Mouse (Mus musculus) liver, embryonic 14.5 days (tissue): Measurements from ENCODE around the gene Zfp617. TPM values are rescaled to one million over a fixed set of nuclear protein-coding genes. Genes with fewer than 3 reads are reported as not detected.
"Not testable (repeated sequence)": the region's sequence is repeated elsewhere in the genome, so short reads cannot be mapped to it uniquely, and the experiment has no call there.

ENCODE experiments used
- ATAC-seq: fragments of 200-750 bp; cut with Nextera tagmentation; 2 replicates; pipeline ENCODE4 v1.8.0; 2017; ENCODE audit warnings: moderate number of reproducible peaks, mild to moderate bottlenecking, moderate library complexity; ENCODE audit not compliant: insufficient read depth
- DNase-seq, 3 experiments: peaks; one replicate each; pipeline ENCODE4 v3.0.0-alpha.2; 2012 to 2013; ENCODE audit warnings: low read depth in 3 of 3, low spot score in 3 of 3
- H3K27ac ChIP-seq: fragments of 300-500 bp; sonication (generic); 2 replicates; pipeline ENCODE4 v1.5.1; 2014; ENCODE audit warnings: moderate library complexity, mild to moderate bottlenecking, control low read depth, inconsistent platforms
- H3K27me3 ChIP-seq: fragments of 300-500 bp; sonication (generic); 2 replicates; pipeline ENCODE4 v1.6.1; 2014; ENCODE audit warnings: mild to moderate bottlenecking, low read length, moderate library complexity; ENCODE audit not compliant: control insufficient read depth, insufficient read depth
- H3K36me3 ChIP-seq: fragments of 300-500 bp; sonication (generic); replicated peaks from 2 replicates; pipeline ENCODE4 v1.6.1; 2014; ENCODE audit warnings: low read depth; ENCODE audit not compliant: control insufficient read depth, insufficient read depth
- H3K4me1 ChIP-seq, 2 experiments: fragments of 200-500 bp in 1 of 2; fragments of 300-500 bp in 1 of 2; sonication (generic) in 1 of 2; replicated peaks; 2 replicates each; pipeline ENCODE4 v1.6.1; 2012 to 2014; ENCODE audit warnings: antibody characterized with exemption in 1 of 2, inconsistent platforms in 1 of 2, low read length in 1 of 2; ENCODE audit not compliant: control insufficient read depth in 2 of 2, insufficient read depth in 2 of 2
- H3K4me2 ChIP-seq: fragments of 300-500 bp; sonication (generic); 2 replicates; pipeline ENCODE4 v1.6.1; 2014; ENCODE audit warnings: low read depth, mild to moderate bottlenecking, control low read depth, moderate library complexity
- H3K4me3 ChIP-seq, 2 experiments: fragments of 200-500 bp in 1 of 2; fragments of 300-500 bp in 1 of 2; sonication (generic) in 1 of 2; 2 replicates each; pipeline ENCODE4 v1.5.1; 2012 to 2014; ENCODE audit warnings: low read depth in 2 of 2, low read length in 2 of 2, mild to moderate bottlenecking in 2 of 2, control low read depth in 1 of 2, inconsistent platforms in 1 of 2, moderate library complexity in 1 of 2; ENCODE audit not compliant: insufficient read depth in 1 of 2
- H3K9ac ChIP-seq: fragments of 300-500 bp; sonication (generic); replicated peaks from 2 replicates; pipeline ENCODE4 v1.6.1; 2014; ENCODE audit warnings: mild to moderate bottlenecking, control low read depth, moderate library complexity
- H3K9me3 ChIP-seq: fragments of 300-500 bp; sonication (generic); 2 replicates; pipeline ENCODE4 v1.6.1; 2016; ENCODE audit warnings: low read length, mixed read lengths; ENCODE audit not compliant: control insufficient read depth
- CTCF ChIP-seq: IDR thresholded peaks from 2 replicates; pipeline ENCODE4 v1.5.1; 2016; ENCODE audit warnings: antibody characterized with exemption, low read depth, control low read depth
- EP300 ChIP-seq: IDR thresholded peaks from 2 replicates; pipeline ENCODE4 v1.6.1; 2016; ENCODE audit warnings: antibody characterized with exemption, low read depth
- WGBS: fragments of 180-500 bp; shearing (Covaris S2); extraction: QIAGEN DNeasy Blood & Tissue Kit; methylation state at CpG from one replicate; pipeline ENCODE4 v1.1.7; 2014; ENCODE audit not compliant: insufficient replicate concordance; 5-methylcytosine and 5-hydroxymethylcytosine counted together
- polyA plus RNA-seq, 2 experiments: library from polyadenylated mRNA; depleted of rRNA in 1 of 2; stranded (reverse) in 1 of 2; unstranded in 1 of 2; fragments of >200 nt; fragmentation: Nextera tagmentation in 1 of 2; extraction: Ambion mirVana in 1 of 2; gene quantifications; 2 replicates each; pipeline versions ENCODE4 v1.2.1 to v1.2.3; 2012 to 2014

Zfp617 gene
- polyA plus RNA-seq (2012; rRNA removed) (3.0 and 5.8 TPM in 2 replicates), polyA plus RNA-seq (2014; fragmentation: Nextera tagmentation; extraction: Ambion mirVana) (6.7 and 7.4 TPM in 2 replicates)

DNA sequence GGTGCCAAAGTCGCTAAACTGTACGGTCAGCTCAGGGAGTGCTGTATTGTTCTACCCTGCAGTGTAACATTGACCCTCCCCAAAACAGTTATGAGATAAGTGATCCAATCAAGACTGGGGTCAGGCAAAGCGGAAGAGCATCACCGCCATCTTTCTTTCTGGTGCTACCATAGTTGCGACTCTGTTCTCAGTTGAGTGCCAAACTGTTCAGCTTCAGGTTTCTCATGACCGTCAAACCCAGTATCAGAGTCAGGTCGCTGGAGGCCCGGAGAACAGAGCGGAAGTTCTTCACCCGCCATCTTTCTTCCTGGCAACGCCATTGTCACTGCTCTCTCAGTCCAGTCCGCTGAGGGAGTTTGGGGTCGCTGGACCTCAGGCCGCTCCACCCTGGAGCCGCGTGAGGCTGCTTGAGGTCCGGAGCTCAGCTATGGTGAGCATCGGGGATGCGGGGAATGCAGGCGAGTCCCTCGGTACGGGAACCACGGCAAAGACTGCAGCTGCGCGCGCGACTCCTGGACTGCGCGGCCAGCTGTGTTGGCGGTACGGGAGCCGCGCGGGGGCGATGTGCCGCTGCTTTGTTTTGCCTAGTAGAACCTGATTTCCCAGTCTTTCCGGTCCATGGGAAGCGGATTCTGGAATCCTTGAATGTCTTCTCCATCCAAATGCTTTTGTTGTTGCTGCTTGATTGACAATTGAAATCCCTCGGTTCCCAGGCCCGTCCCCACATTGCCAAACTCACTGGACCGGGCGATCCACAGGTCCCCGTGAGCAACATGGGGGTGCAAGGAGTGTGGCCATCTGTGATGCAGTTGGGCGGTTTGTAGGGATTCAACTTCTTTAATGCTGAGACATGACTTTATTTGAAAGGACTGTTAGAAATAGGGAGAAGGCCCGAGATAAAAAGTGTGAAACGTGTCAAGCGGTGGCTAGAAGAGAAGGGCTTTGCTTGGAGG lies at the start of gene Zfp617, which contains the start of gene Zfp882:
Gene Zfp617 (plus strand): TSS at position 327 of the 953 bp plus-strand sequence.
Gene Zfp882 (plus strand): TSS at position 300 of the 953 bp plus-strand sequence.
- Histone ChIP-seq H3K9me3 (no peaks in the 10 kb centered on the region), H3K36me3 (no peaks in the 10 kb centered on the region), H3K4me3 (peak within 1 kb of the TSS; percentile 71 to 79), H3K4me2 (peak within 1 kb of the TSS; percentile 66), H3K9ac (peak within 1 kb of the TSS; percentile 80), H3K27ac (no peak within 1 kb of the TSS; the same call in 1 of the 2 replicates), H3K4me1 (peaks cover 0 to 5% of the 10 kb centered on the region in 2 experiments; a peak in 3 of 4 replicates), H3K27me3 (no peaks in the 10 kb centered on the region)
- 5% methylated on average over 47 of the region's 47 CpGs for WGBS
- DNase-seq (peak; percentile 57 to 62 (median 61)), ATAC-seq (peak; percentile 92)
- TF ChIP-seq CTCF (peak; percentile 84), EP300 (no peak)

GRCm38 (mm10) chr8:71861551-71861950 lies 46.9 kb upstream of the Zfp617 start:
- DNase-seq, ATAC-seq, H3K27ac ChIP-seq, H3K27me3 ChIP-seq, H3K9ac ChIP-seq, H3K4me3 ChIP-seq, H3K36me3 ChIP-seq, H3K9me3 ChIP-seq, H3K4me1 ChIP-seq, H3K4me2 ChIP-seq: not testable (repeated sequence)
- WGBS, result 56% methylated on average over 1 of the region's 1 CpGs

DNA sequence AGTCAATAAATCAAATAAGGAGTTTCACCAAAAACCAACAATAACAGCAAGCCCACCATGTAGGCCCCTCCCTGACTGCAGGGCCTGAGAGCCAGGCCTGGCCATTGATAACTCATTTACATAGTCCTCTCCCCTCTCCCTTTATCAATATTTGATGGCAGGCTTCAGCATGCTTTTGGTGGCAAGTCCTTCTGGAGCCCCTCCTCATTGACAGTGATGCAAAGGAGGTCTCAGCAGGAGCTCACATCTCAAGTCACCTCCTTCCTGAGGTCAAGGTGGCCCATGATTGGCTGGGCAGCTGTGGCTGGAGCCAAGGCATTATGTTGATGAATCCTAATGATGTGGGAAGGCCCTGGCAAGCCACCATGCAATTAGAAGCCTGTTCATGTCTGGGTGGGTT lies 46.4 kb upstream of the Zfp617 start:
- H3K4me2 ChIP-seq, H3K27ac ChIP-seq, H3K4me3 ChIP-seq, H3K36me3 ChIP-seq, H3K4me1 ChIP-seq, H3K27me3 ChIP-seq, DNase-seq, H3K9me3 ChIP-seq, ATAC-seq, H3K9ac ChIP-seq: not testable (repeated sequence)

- peak; percentile 33 to 58 (median 42) for DNase-seq
- peak; percentile 88 for ATAC-seq
- no peaks in the 10 kb centered on the region; the same call in 1 of the 2 replicates for H3K9me3 ChIP-seq
- TF ChIP-seq CTCF (no peak), EP300 (no peak)
- H3K4me2 ChIP-seq, result peak within 1 kb of the TSS; percentile 91
- peak within 1 kb of the TSS; percentile 80 for H3K9ac ChIP-seq
- WGBS, result 3% methylated on average over 45 of the region's 45 CpGs
- no peaks in the 10 kb centered on the region for H3K27me3 ChIP-seq
- H3K27ac ChIP-seq, result no peak within 1 kb of the TSS; the same call in 1 of the 2 replicates
- H3K36me3 ChIP-seq, result peaks cover 3% of the 10 kb centered on the region; the same call in 1 of the 2 replicates
- no peaks in the 10 kb centered on the region for H3K4me1 ChIP-seq
- H3K4me3 ChIP-seq, result peak within 1 kb of the TSS; percentile 66 to 79
Measured at GRCm38 (mm10) chr8:71881618-71882274, 26.7 kb upstream of the Zfp617 start, which contains the start of gene Zfp709. TSS of gene Zfp709 (plus strand) at chr8:71882019.

GRCm38 (mm10) chr8:71900666-71901065 lies 7.8 kb upstream of the Zfp617 start:
- H3K27ac ChIP-seq, H3K36me3 ChIP-seq, H3K9ac ChIP-seq, H3K4me3 ChIP-seq, H3K4me2 ChIP-seq, H3K27me3 ChIP-seq, H3K4me1 ChIP-seq, DNase-seq, ATAC-seq, H3K9me3 ChIP-seq: not testable (repeated sequence)
- WGBS, result 45% methylated on average over 11 of the region's 11 CpGs

DNA sequence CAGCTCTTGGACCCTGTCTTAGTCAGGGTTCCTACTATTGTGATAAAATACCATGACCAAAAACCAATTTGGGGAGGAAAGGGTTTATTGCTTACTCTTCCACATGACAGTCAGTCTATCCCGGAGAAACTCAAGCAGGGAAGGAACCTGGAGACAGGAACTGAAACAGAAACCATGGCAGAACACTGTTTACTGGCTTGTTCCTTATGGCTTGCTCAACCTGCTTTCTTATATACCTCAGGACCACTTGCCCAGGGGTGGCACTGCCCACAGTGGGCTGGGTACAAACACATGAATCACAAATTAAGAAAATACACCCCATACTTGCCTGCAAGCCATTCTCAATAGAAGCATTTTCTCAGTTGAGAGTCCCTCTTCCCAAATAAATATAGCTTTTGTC lies 5.4 kb upstream of the Zfp617 start:
- not testable (repeated sequence) for H3K27ac ChIP-seq, H3K4me3 ChIP-seq, H3K27me3 ChIP-seq, H3K9ac ChIP-seq, ATAC-seq, H3K4me1 ChIP-seq, DNase-seq, H3K9me3 ChIP-seq, H3K36me3 ChIP-seq, H3K4me2 ChIP-seq
- 46% methylated on average over 1 of the region's 1 CpGs for WGBS
